Mouse (Mus musculus): ENCODE measurements at regions not wholly inside any gene's neighbourhood (a gene's known extent, or its start where the extent isn't known, plus 50 kb on each side); places are given as distances from the start of the nearest gene placed in this dataset.
A peak's percentile ranks its signal among the peaks of the same experiment; 100 is the strongest.

DNA sequence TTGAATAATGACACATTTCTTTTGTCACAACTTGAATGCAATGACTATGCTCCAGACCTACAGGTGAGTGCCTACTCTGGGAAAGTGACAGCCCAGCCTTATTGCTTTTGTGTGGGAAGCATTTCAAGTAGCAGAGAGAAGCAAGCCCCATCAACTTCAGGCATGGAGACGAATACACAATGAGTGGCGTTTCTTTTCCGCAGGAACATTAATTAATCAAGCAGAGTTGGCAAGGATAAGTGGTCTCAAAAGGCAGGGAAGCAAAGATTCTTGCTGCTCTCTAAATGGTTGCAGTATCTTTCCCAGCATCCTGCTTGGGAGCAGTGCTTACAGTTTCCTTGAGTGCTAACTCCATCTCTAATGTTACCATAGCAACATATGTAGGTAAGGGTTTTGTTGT, 285.6 kb upstream of the Pkdcc start:
- no peaks in the 10 kb centered on the region for H3K27me3 ChIP-seq (ENCODE audit: control insufficient read depth, insufficient read depth, low read length)
- DNase-seq (ENCODE audit: low spot score), result no peak
- 72% methylated on average over 3 of the region's 3 CpGs for WGBS
- H3K9me3 ChIP-seq (ENCODE audit: control insufficient read depth, low read length), result no peaks in the 10 kb centered on the region
- H3K27ac ChIP-seq (replicated peaks; ENCODE audit: low read depth, low read length), result no peak overlapping the region
- H3K4me2 ChIP-seq (ENCODE audit: low read depth, severe bottlenecking), result no peak overlapping the region
- no peak for ATAC-seq (ENCODE audit: insufficient number of reproducible peaks, low FRiP score, low TSS enrichment, low read depth)
- H3K4me1 ChIP-seq (ENCODE audit: control insufficient read depth, insufficient read depth, low read length), result no peaks in the 10 kb centered on the region
- H3K9ac ChIP-seq (ENCODE audit: low read length), result no peak overlapping the region
- H3K36me3 ChIP-seq (ENCODE audit: control insufficient read depth, insufficient read depth, low read length), result no peaks in the 10 kb centered on the region
- no peak overlapping the region for H3K4me3 ChIP-seq (ENCODE audit: low read depth, low read length)

GRCm38 (mm10) chr17:82930738-82931137, 284.4 kb upstream of the Pkdcc start:
- 41% methylated on average over 1 of the region's 1 CpGs for WGBS
- Histone ChIP-seq H3K27me3 (ENCODE audit: control insufficient read depth, insufficient read depth, low read length) (no peaks in the 10 kb centered on the region), H3K4me2 (ENCODE audit: low read depth, severe bottlenecking) (no peak overlapping the region), H3K9ac (ENCODE audit: low read length) (no peak overlapping the region), H3K36me3 (ENCODE audit: control insufficient read depth, insufficient read depth, low read length) (no peaks in the 10 kb centered on the region), H3K9me3 (ENCODE audit: control insufficient read depth, low read length) (no peaks in the 10 kb centered on the region), H3K4me3 (ENCODE audit: low read depth, low read length) (no peak overlapping the region), H3K4me1 (ENCODE audit: control insufficient read depth, insufficient read depth, low read length) (no peaks in the 10 kb centered on the region), H3K27ac (replicated peaks; ENCODE audit: low read depth, low read length) (no peak overlapping the region)
- DNase-seq (ENCODE audit: low spot score) (no peak), ATAC-seq (ENCODE audit: insufficient number of reproducible peaks, low FRiP score, low TSS enrichment, low read depth) (no peak)

DNA sequence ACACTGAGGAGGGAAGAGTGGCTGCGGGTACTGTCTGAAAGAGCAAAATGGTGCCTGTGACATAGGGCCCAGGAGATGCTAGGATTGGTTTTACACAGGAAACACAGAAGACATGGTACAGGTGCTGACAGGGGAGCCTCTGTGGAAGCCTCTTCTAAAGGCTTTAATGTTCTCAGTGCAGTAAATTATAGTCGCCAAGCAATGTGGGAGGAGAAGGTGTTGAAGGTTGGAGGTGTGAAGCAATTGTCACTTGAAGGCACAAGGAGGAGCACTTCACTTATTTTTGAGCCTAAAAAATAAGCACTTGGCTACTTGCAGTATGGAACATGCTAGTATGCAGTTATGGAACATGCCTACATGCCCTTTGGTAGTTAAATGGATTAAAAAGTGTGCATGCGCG, 283.6 kb upstream of the Pkdcc start:
- 85% methylated on average over 4 of the region's 4 CpGs for WGBS
- H3K27ac ChIP-seq (replicated peaks; ENCODE audit: low read depth, low read length), result no peak overlapping the region
- no peak overlapping the region for H3K9ac ChIP-seq (ENCODE audit: low read length)
- no peaks in the 10 kb centered on the region for H3K36me3 ChIP-seq (ENCODE audit: control insufficient read depth, insufficient read depth, low read length)
- no peaks in the 10 kb centered on the region for H3K27me3 ChIP-seq (ENCODE audit: control insufficient read depth, insufficient read depth, low read length)
- ATAC-seq (ENCODE audit: insufficient number of reproducible peaks, low FRiP score, low TSS enrichment, low read depth), result no peak
- no peaks in the 10 kb centered on the region for H3K4me1 ChIP-seq (ENCODE audit: control insufficient read depth, insufficient read depth, low read length)
- H3K9me3 ChIP-seq (ENCODE audit: control insufficient read depth, low read length), result no peaks in the 10 kb centered on the region
- H3K4me3 ChIP-seq (ENCODE audit: low read depth, low read length), result no peak overlapping the region
- no peak overlapping the region for H3K4me2 ChIP-seq (ENCODE audit: low read depth, severe bottlenecking)
- DNase-seq (ENCODE audit: low spot score), result no peak

DNA sequence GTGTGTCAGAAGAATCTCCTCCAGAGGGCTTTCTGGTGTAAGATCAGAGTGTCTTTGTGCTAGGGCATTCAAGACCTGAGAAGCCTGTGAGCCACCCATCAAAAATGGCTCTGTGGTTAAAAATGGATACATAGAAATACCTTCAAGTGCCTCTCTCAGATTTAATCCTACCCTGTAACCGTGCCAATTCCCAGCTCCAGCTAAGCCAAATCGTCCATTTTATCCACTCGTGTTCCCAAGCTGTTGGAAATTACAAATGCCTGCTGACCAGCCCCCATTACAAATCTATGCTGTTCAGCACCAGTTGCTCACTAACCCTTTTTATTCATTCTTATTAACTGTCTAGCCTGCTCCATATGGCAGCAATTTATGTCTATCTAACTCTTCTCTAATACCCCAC, 278.3 kb upstream of the Pkdcc start:
- Histone ChIP-seq H3K4me1 (ENCODE audit: control insufficient read depth, insufficient read depth, low read length) (no peaks in the 10 kb centered on the region), H3K9me3 (ENCODE audit: control insufficient read depth, low read length) (no peaks in the 10 kb centered on the region), H3K9ac (ENCODE audit: low read length) (no peak overlapping the region), H3K27ac (replicated peaks; ENCODE audit: low read depth, low read length) (no peak overlapping the region), H3K27me3 (ENCODE audit: control insufficient read depth, insufficient read depth, low read length) (no peaks in the 10 kb centered on the region), H3K4me2 (ENCODE audit: low read depth, severe bottlenecking) (no peak overlapping the region), H3K4me3 (ENCODE audit: low read depth, low read length) (no peak overlapping the region), H3K36me3 (ENCODE audit: control insufficient read depth, insufficient read depth, low read length) (no peaks in the 10 kb centered on the region)
- DNase-seq (ENCODE audit: low spot score) (no peak), ATAC-seq (ENCODE audit: insufficient number of reproducible peaks, low FRiP score, low TSS enrichment, low read depth) (no peak)
- 73% methylated on average over 3 of the region's 3 CpGs for WGBS

DNA sequence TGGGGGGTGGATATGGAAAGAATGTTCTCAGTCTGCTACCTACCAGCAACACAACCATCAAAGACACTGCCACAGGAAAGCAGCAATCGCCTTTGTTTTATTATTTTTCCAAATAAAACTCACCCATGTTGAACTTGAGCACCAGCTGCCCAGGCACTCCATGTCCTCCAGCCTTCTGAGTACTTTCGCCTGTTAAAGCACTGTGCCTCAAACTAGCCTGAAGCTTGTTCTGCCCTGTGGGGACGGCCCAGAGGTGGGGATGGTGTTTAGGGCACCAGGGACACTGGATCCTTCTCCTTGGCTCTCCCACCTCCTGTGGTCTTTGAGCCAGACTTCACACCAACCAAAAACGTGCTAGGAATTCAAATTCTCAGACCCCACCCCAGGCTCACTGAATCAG, 269.0 kb upstream of the Pkdcc start:
- Histone ChIP-seq H3K4me3 (ENCODE audit: low read depth, low read length) (no peak overlapping the region), H3K9ac (ENCODE audit: low read length) (no peak overlapping the region), H3K27ac (replicated peaks; ENCODE audit: low read depth, low read length) (no peak overlapping the region), H3K9me3 (ENCODE audit: control insufficient read depth, low read length) (no peaks in the 10 kb centered on the region), H3K36me3 (ENCODE audit: control insufficient read depth, insufficient read depth, low read length) (no peaks in the 10 kb centered on the region), H3K27me3 (ENCODE audit: control insufficient read depth, insufficient read depth, low read length) (no peaks in the 10 kb centered on the region), H3K4me2 (ENCODE audit: low read depth, severe bottlenecking) (no peak overlapping the region), H3K4me1 (ENCODE audit: control insufficient read depth, insufficient read depth, low read length) (no peaks in the 10 kb centered on the region)
- DNase-seq (ENCODE audit: low spot score), result no peak
- no peak for ATAC-seq (ENCODE audit: insufficient number of reproducible peaks, low FRiP score, low TSS enrichment, low read depth)
- WGBS, result 71% methylated on average over 4 of the region's 4 CpGs

DNA sequence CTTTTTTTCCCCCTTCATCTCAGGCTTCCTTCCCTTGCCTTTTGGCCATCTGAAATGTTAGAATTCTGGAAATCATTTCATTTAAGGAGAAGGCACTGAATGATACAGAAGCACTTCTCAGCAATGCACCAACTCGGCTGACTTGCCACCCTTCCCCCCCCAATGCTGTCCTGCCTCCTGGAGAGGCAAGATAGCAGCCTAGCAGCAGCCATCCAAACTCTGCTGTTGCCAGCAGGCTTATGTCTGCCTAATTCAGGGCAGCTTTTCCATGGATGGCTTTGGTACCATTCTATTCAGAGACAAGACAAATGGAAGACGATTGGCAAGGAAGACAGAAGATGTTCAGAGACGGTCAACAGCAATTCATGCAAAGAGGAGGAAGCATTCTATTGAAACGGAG, 265.3 kb upstream of the Pkdcc start:
- no peaks in the 10 kb centered on the region for H3K4me1 ChIP-seq (ENCODE audit: control insufficient read depth, insufficient read depth, low read length)
- no peaks in the 10 kb centered on the region for H3K36me3 ChIP-seq (ENCODE audit: control insufficient read depth, insufficient read depth, low read length)
- no peak overlapping the region for H3K9ac ChIP-seq (ENCODE audit: low read length)
- H3K4me3 ChIP-seq (ENCODE audit: low read depth, low read length), result no peak overlapping the region
- DNase-seq (ENCODE audit: low spot score) (no peak), ATAC-seq (ENCODE audit: insufficient number of reproducible peaks, low FRiP score, low TSS enrichment, low read depth) (no peak)
- no peak overlapping the region for H3K27ac ChIP-seq (replicated peaks; ENCODE audit: low read depth, low read length)
- 77% methylated on average over 4 of the region's 4 CpGs for WGBS
- no peaks in the 10 kb centered on the region for H3K9me3 ChIP-seq (ENCODE audit: control insufficient read depth, low read length)
- H3K27me3 ChIP-seq (ENCODE audit: control insufficient read depth, insufficient read depth, low read length), result no peaks in the 10 kb centered on the region
- H3K4me2 ChIP-seq (ENCODE audit: low read depth, severe bottlenecking), result no peak overlapping the region

DNA sequence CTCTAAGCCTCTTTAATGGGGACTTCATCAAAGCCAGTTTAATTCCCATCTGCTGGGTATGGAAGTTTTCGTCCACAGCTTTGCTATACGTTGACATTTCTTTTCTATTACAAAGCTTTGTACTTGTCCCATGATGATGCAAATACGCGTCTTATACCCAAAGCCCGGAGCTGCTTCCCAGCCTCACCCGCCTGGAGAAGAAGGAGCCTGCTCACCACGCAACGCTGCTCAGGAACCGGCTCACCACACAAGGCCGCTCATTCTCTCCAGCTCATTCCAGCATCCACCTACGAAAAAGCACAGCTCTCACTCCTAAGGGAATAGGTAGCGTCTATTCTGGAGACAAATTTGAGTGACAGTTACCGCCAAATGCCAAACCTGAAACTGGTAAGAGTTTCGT, 264.8 kb upstream of the Pkdcc start:
- ATAC-seq (ENCODE audit: insufficient number of reproducible peaks, low FRiP score, low TSS enrichment, low read depth), result no peak
- no peaks in the 10 kb centered on the region for H3K27me3 ChIP-seq (ENCODE audit: control insufficient read depth, insufficient read depth, low read length)
- WGBS, result 93% methylated on average over 14 of the region's 14 CpGs
- H3K4me1 ChIP-seq (ENCODE audit: control insufficient read depth, insufficient read depth, low read length), result no peaks in the 10 kb centered on the region
- no peak overlapping the region for H3K4me3 ChIP-seq (ENCODE audit: low read depth, low read length)
- H3K9me3 ChIP-seq (ENCODE audit: control insufficient read depth, low read length), result no peaks in the 10 kb centered on the region
- no peak for DNase-seq (ENCODE audit: low spot score)
- H3K9ac ChIP-seq (ENCODE audit: low read length), result no peak overlapping the region
- no peak overlapping the region for H3K27ac ChIP-seq (replicated peaks; ENCODE audit: low read depth, low read length)
- no peaks in the 10 kb centered on the region for H3K36me3 ChIP-seq (ENCODE audit: control insufficient read depth, insufficient read depth, low read length)
- H3K4me2 ChIP-seq (ENCODE audit: low read depth, severe bottlenecking), result no peak overlapping the region

GRCm38 (mm10) chr17:82957409-82957808, 257.7 kb upstream of the Pkdcc start:
- WGBS, result 46% methylated on average over 4 of the region's 4 CpGs
- Histone ChIP-seq H3K27ac (replicated peaks; ENCODE audit: low read depth, low read length) (no peak overlapping the region), H3K4me3 (ENCODE audit: low read depth, low read length) (no peak overlapping the region), H3K36me3 (ENCODE audit: control insufficient read depth, insufficient read depth, low read length) (no peaks in the 10 kb centered on the region), H3K4me2 (ENCODE audit: low read depth, severe bottlenecking) (no peak overlapping the region), H3K27me3 (ENCODE audit: control insufficient read depth, insufficient read depth, low read length) (no peaks in the 10 kb centered on the region), H3K9me3 (ENCODE audit: control insufficient read depth, low read length) (no peaks in the 10 kb centered on the region), H3K9ac (ENCODE audit: low read length) (no peak overlapping the region), H3K4me1 (ENCODE audit: control insufficient read depth, insufficient read depth, low read length) (no peaks in the 10 kb centered on the region)
- ATAC-seq (ENCODE audit: insufficient number of reproducible peaks, low FRiP score, low TSS enrichment, low read depth), result 0 out of 2 replicates have a peak, but pooled peaks have one; percentile 60
- peak; percentile 51 for DNase-seq (ENCODE audit: low spot score)

GRCm38 (mm10) chr17:82963374-82963773, 251.7 kb upstream of the Pkdcc start:
- DNase-seq (ENCODE audit: low spot score) (no peak), ATAC-seq (ENCODE audit: insufficient number of reproducible peaks, low FRiP score, low TSS enrichment, low read depth) (no peak)
- Histone ChIP-seq H3K27me3 (ENCODE audit: control insufficient read depth, insufficient read depth, low read length) (no peaks in the 10 kb centered on the region), H3K27ac (replicated peaks; ENCODE audit: low read depth, low read length) (no peak overlapping the region), H3K9ac (ENCODE audit: low read length) (no peak overlapping the region), H3K36me3 (ENCODE audit: control insufficient read depth, insufficient read depth, low read length) (no peaks in the 10 kb centered on the region), H3K4me2 (ENCODE audit: low read depth, severe bottlenecking) (no peak overlapping the region), H3K4me3 (ENCODE audit: low read depth, low read length) (no peak overlapping the region), H3K4me1 (ENCODE audit: control insufficient read depth, insufficient read depth, low read length) (no peaks in the 10 kb centered on the region), H3K9me3 (ENCODE audit: control insufficient read depth, low read length) (no peaks in the 10 kb centered on the region)
- 82% methylated on average over 3 of the region's 3 CpGs for WGBS
